Mouse (Mus musculus) ES-E14 (cell line): Measurements from ENCODE around the gene Slc25a45.

Experiments used
- HCFC1 ChIP-seq: IDR thresholded peaks from 2 replicates; pipeline ENCODE4 v1.6.1; 2012; ENCODE audit warnings: low read length, inconsistent platforms, borderline replicate concordance; ENCODE audit not compliant: insufficient read depth
- MAFK ChIP-seq: IDR thresholded peaks from 2 replicates; pipeline ENCODE4 v1.6.1; 2014; ENCODE audit warnings: mild to moderate bottlenecking, low read depth, low read length, inconsistent platforms; ENCODE audit not compliant: insufficient read depth

DNA sequence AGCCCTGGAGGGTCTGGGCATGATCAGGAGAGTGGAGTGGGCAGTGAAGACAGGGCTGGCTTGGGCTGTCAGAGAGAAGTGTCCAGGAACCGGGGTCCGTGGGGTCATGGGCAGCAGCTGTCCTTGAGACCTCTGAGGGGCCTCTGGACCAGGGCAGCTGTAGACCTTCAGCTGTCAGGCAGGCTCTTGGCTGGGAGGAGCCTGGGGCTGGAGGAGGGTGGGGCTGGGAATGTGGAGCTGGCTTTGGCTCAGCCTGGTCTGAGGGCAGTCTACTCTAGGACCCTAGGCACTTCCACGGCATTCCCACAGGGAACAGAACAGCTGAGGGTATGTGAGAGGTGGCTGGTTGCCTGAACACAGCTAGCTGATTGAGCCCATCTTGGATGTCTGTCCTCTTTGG is 57.7 kb downstream of the Slc25a45 start:
- TF ChIP-seq HCFC1 (no peak), MAFK (no peak)
